Mouse (Mus musculus): ENCODE measurements around the gene Ppm1k. TPM values are rescaled to one million over a fixed set of nuclear protein-coding genes. Genes with fewer than 3 reads are reported as not detected.
"Not testable (repeated sequence)": the region's sequence is repeated elsewhere in the genome, so short reads cannot be mapped to it uniquely, and the experiment has no call there.

Gene Ppm1k
- polyA plus RNA-seq, 1 experiment from 2014 or later = 6.6 TPM

DNA sequence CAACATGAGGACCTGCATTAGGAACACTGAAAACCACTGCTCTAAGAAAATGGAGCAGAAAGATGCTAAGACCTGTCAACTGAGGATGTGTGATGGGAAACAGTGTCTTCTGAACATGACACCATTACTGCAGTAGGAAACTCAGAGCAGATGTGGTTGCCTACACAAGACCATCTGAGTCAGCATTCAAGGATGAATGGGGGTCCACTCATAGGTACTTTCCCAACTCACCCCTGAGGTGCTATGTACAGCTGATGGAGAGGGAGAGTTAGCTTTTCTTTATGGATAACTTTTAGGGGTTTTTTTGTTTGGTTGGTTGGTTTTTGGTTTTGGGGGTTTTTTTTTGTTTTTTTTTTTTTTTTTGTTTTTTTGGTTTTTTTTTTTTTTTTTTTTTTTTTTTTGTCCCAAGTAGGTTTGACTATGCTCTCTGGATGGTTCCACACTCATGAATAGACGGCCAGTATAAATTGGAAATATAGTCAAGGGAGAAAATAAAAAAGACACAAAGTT is 5.9 kb downstream of the Ppm1k start:
- H3K4me1 ChIP-seq (replicated peaks) = peaks cover 25% of the 10 kb centered on the region
- no peak overlapping the region for H3K4me3 ChIP-seq
- H3K36me3 ChIP-seq = no peaks in the 10 kb centered on the region
- H3K9ac ChIP-seq = no peak overlapping the region
- no peak for ATAC-seq (ENCODE audit: low read depth)
- no peak overlapping the region for H3K4me2 ChIP-seq
- 96% methylated on average over 1 of the region's 1 CpGs for WGBS
- no peaks in the 10 kb centered on the region for H3K27me3 ChIP-seq
- no peaks in the 10 kb centered on the region for H3K9me3 ChIP-seq
- H3K27ac ChIP-seq (replicated peaks) = no peak overlapping the region

DNA sequence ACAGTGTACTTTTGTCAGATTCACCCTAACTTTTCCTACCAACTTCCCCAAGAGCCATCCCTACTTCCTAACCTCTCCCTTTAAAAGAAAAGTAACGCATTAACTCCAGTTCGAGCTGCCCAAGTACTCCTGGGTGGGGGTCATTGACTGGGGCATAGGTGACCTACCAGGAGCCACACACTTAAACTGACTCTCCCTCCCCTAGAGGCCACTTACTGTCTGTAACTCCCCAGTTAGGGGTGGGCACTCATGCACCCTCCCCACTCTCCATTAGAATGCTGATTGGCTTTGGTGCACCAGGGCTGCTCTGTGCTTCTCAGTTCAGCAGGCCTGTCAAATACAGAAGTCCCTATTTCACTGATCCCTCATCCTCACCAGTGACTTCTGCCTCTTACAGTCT is 8.3 kb downstream of the Ppm1k start:
- peaks cover 9% of the 10 kb centered on the region for H3K4me1 ChIP-seq (replicated peaks)
- H3K27me3 ChIP-seq = no peaks in the 10 kb centered on the region
- H3K27ac ChIP-seq (replicated peaks) = no peak overlapping the region
- H3K9ac ChIP-seq = no peak overlapping the region
- H3K4me2 ChIP-seq = no peak overlapping the region
- no peak for ATAC-seq (ENCODE audit: low read depth)
- H3K9me3 ChIP-seq = no peaks in the 10 kb centered on the region
- H3K36me3 ChIP-seq = no peaks in the 10 kb centered on the region
- H3K4me3 ChIP-seq = no peak overlapping the region
- 87% methylated on average over 2 of the region's 2 CpGs for WGBS

DNA sequence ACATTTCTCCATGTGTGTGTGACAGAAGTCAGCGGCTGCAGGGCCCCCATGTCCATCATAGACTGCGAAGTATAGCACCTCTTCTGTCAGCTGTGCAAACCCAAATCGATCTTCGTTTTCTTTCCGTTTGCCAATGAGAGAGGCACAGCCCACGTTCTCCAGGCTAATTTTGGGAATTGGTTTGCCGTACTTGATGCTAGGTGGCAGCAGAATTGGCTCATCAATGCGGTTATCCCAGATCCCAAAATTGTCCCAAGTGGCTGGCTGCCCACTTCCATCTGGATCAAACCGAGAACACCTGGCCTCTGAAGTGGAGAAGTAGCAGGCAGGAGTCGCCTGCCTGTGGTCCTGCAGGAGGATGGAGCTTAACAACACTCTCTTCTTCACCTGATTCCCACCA is 10.5 kb downstream of the Ppm1k start:
- H3K27ac ChIP-seq (replicated peaks) = no peak overlapping the region
- no peaks in the 10 kb centered on the region for H3K36me3 ChIP-seq
- 92% methylated on average over 10 of the region's 10 CpGs for WGBS
- no peaks in the 10 kb centered on the region for H3K9me3 ChIP-seq
- H3K4me3 ChIP-seq = no peak overlapping the region
- no peaks in the 10 kb centered on the region for H3K4me1 ChIP-seq (replicated peaks)
- H3K4me2 ChIP-seq = no peak overlapping the region
- no peak for ATAC-seq (ENCODE audit: low read depth)
- H3K9ac ChIP-seq = no peak overlapping the region
- no peaks in the 10 kb centered on the region for H3K27me3 ChIP-seq

DNA sequence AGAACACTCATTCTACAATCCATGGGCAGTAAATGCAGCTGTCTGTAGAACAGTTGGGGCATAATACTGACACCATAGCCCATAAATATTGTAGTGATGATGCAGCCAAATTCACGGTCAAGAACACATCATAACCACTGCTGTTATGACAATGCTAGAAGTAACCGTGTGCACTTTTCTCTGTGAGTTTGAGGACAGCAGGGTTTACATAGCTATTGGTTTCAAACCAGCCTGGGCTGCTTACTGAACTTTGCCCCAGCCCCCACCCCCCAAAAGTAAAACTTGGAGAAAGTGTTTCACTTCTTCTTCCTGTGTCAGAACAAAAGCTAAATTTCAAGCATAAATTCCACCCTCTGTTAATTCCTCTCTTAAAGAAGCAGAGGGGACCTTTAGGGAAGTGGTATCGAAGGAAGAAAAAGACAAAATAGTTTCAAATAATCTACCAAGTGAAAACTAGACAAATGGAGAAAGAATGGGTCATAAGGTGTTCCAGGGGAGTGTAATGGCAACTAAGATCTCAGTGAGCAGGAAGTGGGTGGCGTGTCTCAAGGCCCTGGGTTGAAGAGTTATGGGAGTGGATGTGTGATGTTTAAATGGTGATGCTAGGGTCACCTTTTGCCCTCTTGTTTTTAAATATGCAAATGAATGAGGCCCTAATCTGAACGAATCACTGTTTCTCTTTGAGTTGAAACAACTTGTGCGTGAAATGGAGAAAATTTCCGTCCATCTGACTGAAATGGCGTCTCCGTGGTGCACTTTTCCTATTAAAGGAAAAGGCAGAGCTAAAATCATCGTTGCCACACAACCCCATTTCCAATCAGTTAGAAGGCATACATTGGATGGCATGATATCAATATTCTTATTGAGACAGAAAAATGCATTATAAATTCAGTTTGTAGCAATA is 14.3 kb downstream of the Ppm1k start:
- H3K9me3 ChIP-seq = no peaks in the 10 kb centered on the region
- no peak overlapping the region for H3K4me3 ChIP-seq
- 74% methylated on average over 10 of the region's 10 CpGs for WGBS
- no peaks in the 10 kb centered on the region for H3K36me3 ChIP-seq
- H3K9ac ChIP-seq = no peak overlapping the region
- H3K27me3 ChIP-seq = no peaks in the 10 kb centered on the region
- H3K4me2 ChIP-seq = no peak overlapping the region
- H3K27ac ChIP-seq (replicated peaks) = no peak overlapping the region
- H3K4me1 ChIP-seq (replicated peaks) = no peaks in the 10 kb centered on the region
- no peak for ATAC-seq (ENCODE audit: low read depth)

DNA sequence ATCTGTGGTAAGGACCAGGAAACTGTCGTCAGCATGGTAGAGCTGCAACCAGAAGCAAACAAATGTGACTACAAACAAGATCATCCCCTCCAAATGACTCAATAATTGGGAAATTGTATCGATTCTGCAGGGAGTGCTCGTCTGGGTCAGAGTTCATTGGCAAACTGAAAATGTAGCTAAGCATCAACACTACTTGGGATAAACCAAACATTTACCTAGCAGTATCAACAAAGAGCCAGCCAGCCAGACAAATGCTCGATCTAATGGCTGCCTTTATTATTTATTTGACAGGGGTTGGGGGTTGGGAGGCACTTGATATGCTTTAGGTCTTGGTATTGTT is 21.3 kb downstream of the Ppm1k start:
- WGBS = 79% methylated on average over 4 of the region's 4 CpGs
- Histone ChIP-seq H3K27me3 (no peaks in the 10 kb centered on the region), H3K9me3 (no peaks in the 10 kb centered on the region), H3K9ac (no peak overlapping the region), H3K4me3 (no peak overlapping the region), H3K36me3 (peaks cover 35% of the 10 kb centered on the region), H3K27ac (replicated peaks) (no peak overlapping the region), H3K4me2 (no peak overlapping the region), H3K4me1 (replicated peaks) (no peaks in the 10 kb centered on the region)
- no peak for ATAC-seq (ENCODE audit: low read depth)

DNA sequence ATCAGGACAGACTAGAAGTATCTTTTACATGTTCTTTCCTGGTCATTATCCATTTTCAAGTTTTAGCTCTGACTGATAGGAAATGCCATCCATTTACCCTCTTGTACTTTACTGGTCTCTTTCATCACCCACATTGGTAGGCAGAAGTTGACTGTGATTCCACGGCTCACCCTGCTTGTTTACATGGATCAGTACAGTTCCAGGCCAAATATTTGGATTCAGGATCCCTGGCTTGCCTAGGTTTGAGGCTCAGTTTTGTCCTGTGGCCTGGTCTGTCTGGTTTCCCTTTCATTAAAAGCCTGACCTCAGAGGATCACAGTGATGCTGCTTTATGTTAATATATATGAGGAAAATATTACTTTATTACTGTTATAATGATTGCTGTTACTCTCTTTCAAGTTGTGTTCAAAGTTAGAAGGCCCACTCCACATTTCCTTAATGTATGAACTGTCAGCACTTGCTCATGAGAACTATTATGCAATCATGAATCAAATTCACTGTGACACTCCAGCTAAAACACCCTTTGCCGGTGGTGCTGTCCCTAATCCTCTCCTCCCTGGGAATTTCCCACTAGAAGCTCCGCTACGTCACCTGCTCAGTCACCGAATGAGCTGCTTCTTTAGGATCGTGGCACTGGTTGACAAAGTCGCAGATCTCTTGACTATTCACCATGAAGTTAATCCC is 21.8 kb downstream of the Ppm1k start:
- H3K4me3 ChIP-seq = no peak overlapping the region
- no peak overlapping the region for H3K27ac ChIP-seq (replicated peaks)
- peaks cover 35% of the 10 kb centered on the region for H3K36me3 ChIP-seq
- WGBS = 82% methylated on average over 7 of the region's 7 CpGs
- ATAC-seq (ENCODE audit: low read depth) = no peak
- no peaks in the 10 kb centered on the region for H3K9me3 ChIP-seq
- H3K4me1 ChIP-seq (replicated peaks) = no peaks in the 10 kb centered on the region
- no peak overlapping the region for H3K4me2 ChIP-seq
- H3K9ac ChIP-seq = no peak overlapping the region
- no peaks in the 10 kb centered on the region for H3K27me3 ChIP-seq

DNA sequence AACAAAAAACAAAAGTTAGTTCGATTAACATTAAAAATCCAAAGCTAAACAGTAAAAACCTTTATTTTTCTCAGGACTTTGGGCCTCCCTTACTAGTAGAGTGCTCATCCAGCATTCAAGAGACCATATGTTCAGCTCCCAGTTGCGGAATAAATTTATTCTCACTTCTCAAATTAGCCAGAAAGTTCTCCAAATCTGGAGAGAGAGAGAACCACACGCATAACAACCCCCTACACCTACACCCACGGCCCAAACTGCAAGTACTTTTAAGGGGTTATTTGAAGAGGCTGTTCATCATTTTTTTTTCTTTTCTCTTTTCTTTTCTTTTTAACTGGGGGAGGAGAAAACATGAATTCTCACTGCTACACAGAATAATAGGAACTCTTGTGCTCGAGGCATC is 23.4 kb downstream of the Ppm1k start:
- Histone ChIP-seq H3K27me3 (no peaks in the 10 kb centered on the region), H3K4me1 (replicated peaks) (no peaks in the 10 kb centered on the region), H3K27ac (replicated peaks) (no peak overlapping the region), H3K4me2 (no peak overlapping the region), H3K9ac (no peak overlapping the region), H3K9me3 (no peaks in the 10 kb centered on the region), H3K4me3 (no peak overlapping the region), H3K36me3 (peaks cover 35% of the 10 kb centered on the region)
- 92% methylated on average over 5 of the region's 5 CpGs for WGBS
- no peak for ATAC-seq (ENCODE audit: low read depth)

DNA sequence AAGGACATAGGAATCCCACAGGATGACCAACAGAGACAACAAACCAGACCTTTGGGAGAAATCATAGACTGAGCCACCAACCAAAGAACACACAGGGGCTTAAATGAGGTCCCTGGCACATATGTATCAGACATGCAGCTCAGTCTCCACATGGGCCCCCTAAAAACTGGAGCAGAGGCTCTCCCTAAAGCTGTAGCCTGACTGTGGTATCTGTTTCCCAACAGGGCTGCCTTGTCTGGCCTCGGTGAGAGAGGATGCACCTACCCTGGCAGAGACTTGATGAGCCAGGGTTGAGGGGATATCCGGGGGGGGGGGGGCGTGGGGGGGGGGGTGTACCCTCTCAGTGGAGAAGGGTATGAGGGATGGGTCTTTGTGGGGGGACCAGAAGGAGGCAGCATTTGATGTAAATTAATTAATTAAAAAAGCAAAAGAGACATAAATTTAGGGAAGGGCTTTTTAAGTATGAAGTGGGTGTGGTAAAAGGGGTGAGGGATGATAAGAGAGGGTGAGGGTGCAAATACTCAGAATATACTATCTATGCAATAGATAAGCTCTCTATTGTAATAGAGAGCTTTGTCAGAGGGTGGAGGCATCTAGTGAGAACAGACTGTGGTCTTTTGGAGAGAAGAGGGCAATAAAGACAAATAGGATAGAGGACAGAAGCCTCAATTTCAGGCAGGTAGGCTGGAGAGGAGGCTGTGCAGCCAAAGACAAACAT is 31.4 kb downstream of the Ppm1k start:
- Histone ChIP-seq H3K4me2 (no peak overlapping the region), H3K9ac (no peak overlapping the region), H3K36me3 (no peaks in the 10 kb centered on the region), H3K4me1 (replicated peaks) (no peaks in the 10 kb centered on the region), H3K27me3 (no peaks in the 10 kb centered on the region), H3K27ac (replicated peaks) (no peak overlapping the region), H3K9me3 (no peaks in the 10 kb centered on the region), H3K4me3 (no peak overlapping the region)
- 67% methylated on average over 3 of the region's 3 CpGs for WGBS
- ATAC-seq (ENCODE audit: low read depth) = no peak

DNA sequence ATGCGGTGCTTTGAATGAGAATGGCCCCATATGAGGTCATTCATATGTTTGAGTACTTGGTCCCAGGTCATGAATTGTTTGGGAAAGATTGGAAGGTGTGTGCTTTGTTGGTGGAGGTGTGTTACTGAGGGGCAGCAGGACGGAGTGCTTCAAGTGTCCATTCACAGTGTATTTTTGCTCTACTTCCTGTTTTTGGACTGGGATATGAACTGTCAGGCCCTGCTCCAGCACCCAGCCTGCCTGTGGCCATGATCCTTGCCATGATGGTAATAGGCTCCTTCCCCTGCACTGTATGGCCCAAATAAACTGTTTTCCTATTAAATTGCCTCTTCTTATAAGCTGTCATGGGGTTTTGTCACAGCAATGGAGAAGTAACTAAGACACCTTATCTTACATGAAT is 36.1 kb downstream of the Ppm1k start:
- no peaks in the 10 kb centered on the region for H3K4me1 ChIP-seq (replicated peaks)
- WGBS = 80% methylated on average over 2 of the region's 2 CpGs
- H3K36me3 ChIP-seq = no peaks in the 10 kb centered on the region
- no peak overlapping the region for H3K27ac ChIP-seq (replicated peaks)
- no peak overlapping the region for H3K4me2 ChIP-seq
- no peak overlapping the region for H3K4me3 ChIP-seq
- no peak for ATAC-seq (ENCODE audit: low read depth)
- no peaks in the 10 kb centered on the region for H3K9me3 ChIP-seq
- H3K27me3 ChIP-seq = no peaks in the 10 kb centered on the region
- no peak overlapping the region for H3K9ac ChIP-seq

DNA sequence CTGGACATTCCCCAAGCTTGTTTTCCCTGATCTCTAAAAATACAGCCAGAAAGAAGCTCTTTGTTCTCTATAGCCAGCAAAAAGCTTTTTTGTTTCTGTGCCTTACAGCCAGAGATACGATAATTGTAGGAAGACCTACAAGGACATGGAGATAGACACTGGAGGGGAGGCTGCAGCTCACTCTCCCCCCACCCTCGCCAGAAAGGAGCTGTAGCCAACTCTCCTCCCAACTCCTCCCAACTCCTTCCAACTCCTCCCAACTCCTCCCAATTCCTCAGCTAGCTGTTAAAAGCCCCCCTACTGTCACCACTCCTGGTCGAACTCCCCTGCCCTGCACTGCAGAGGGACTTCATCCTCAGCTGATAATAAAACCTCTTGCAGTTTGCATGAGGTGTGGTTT is 67.1 kb downstream of the Ppm1k start:
- not testable (repeated sequence) for H3K27me3 ChIP-seq; H3K9me3 ChIP-seq; H3K4me2 ChIP-seq; H3K4me1 ChIP-seq (replicated peaks); H3K27ac ChIP-seq (replicated peaks); H3K4me3 ChIP-seq; H3K9ac ChIP-seq; ATAC-seq (ENCODE audit: low read depth); H3K36me3 ChIP-seq
- WGBS = 27% methylated on average over 3 of the region's 3 CpGs
